Mouse (Mus musculus) layer of hippocampus, adult 18-20 months (tissue): ENCODE results near the gene Olfr959. TPM values are rescaled to one million over a fixed set of nuclear protein-coding genes. Genes with fewer than 3 reads are reported as not detected.

Source experiments
- DNase-seq, 2 experiments: peaks; one replicate each; pipeline ENCODE4 v3.0.0; 2022; ENCODE audit warnings: low spot score in 2 of 2
- long read RNA-seq: library from polyadenylated mRNA; stranded (forward); transcript quantifications from one replicate; pipeline ENCODE4 v2.0.0, GENCODE M21; 2021
- total RNA-seq, 2 experiments: library from RNA; stranded (reverse); gene quantifications; 2 replicates each; pipeline ENCODE4 v1.2.3; 2021

The Olfr959 gene
- total RNA-seq, result not detected
- long read RNA-seq, result 0 reads

GRCm38 (mm10) chr9:39575469-39575868 lies at the start of gene Olfr959:
Gene Olfr959, minus strand, starts transcription at chr9:39575569.
- no peak for DNase-seq

- no peak for DNase-seq
Observed at GRCm38 (mm10) chr9:39624711-39625110, 49.3 kb upstream of the Olfr959 start.

- no peak for DNase-seq
Observed at GRCm38 (mm10) chr9:39623783-39624182, 48.4 kb upstream of the Olfr959 start.

GRCm38 (mm10) chr9:39621073-39621472 lies 45.7 kb upstream of the Olfr959 start, which contains the start of gene Olfr960:
Gene Olfr960, plus strand, starts transcription at chr9:39621373.
- DNase-seq, result no peak

DNA sequence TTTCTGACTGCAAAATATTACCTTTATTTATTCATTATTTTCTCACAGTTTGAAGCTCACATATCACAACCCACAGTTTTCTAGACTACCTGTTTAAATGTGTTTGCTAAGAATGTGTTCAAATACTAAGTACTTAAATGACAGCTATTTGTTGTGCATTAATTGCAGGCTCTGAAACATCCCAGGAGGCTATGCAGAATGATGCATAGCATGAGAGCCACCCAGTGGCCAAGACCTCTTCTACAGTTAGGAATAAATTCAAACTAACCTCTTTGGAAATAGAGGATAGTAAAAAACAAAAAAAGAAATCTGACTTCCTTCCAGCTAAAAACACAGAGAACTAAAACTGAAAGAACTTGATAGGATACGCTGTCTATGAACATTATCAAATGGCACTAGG lies 36.6 kb upstream of the Olfr959 start:
- DNase-seq, result peak; percentile 16 to 72

DNA sequence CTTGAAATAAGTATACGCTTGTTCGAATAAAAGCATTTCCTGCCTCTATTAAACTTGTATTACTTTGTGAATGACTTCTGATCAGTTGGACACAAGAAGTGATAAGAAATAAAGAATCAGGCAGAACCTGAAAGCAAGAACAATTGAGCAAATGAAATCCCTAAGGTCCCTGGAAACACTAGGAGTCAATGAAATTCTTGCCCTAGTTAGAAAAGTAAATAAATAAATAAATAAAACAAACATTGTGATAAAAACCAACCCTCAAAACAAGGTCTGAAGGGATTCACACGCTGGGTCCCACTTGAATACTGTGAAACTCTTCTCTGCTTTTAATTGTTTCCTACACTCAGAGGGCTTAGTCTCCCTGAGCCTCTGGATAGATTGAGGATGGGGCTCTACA lies 35.0 kb upstream of the Olfr959 start, which contains the start of gene Olfr148:
Gene Olfr148, plus strand, starts transcription at position 301 of the 400 bp plus-strand sequence.
- no peak for DNase-seq

GRCm38 (mm10) chr9:39608497-39608896 lies 33.1 kb upstream of the Olfr959 start:
- no peak for DNase-seq

DNA sequence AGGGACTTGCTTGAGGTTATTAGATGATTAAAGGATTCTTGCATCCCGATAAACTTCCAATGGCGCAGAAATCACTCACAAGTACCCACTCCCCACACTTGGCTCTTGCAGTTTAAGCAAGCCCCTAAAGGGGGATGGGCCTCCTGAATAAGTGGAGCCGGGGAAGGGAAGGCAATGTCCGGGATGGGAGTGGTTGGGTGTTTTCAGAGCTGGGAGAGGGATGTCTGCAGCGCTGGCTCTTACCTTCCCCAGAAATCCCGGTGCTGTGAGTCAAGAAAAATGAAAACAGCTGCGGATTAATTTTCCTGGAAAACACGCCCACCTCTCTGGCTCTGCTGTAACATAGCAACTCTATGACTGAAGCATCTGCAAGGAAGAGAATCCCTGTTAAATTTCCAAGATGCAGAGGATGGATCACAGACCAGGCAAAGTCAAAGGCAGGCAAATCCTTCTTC lies 28.7 kb upstream of the Olfr959 start, which contains the start of gene AW551984:
Gene AW551984, minus strand, starts transcription at position 405 of the 455 bp plus-strand sequence.
- DNase-seq, result peak; percentile 5 to 11

- DNase-seq, result peak in 1 of 2 experiments; percentile 2
Observed at GRCm38 (mm10) chr9:39603333-39603845, 28.0 kb upstream of the Olfr959 start.

GRCm38 (mm10) chr9:39602536-39603332 lies 27.4 kb upstream of the Olfr959 start:
- DNase-seq, result peak; percentile 22 to 59

- DNase-seq, result no peak
Observed at GRCm38 (mm10) chr9:39577050-39577449, 1.7 kb upstream of the Olfr959 start.

GRCm38 (mm10) chr9:39558349-39558647 lies 17.1 kb downstream of the Olfr959 start:
- DNase-seq, result no peak

DNA sequence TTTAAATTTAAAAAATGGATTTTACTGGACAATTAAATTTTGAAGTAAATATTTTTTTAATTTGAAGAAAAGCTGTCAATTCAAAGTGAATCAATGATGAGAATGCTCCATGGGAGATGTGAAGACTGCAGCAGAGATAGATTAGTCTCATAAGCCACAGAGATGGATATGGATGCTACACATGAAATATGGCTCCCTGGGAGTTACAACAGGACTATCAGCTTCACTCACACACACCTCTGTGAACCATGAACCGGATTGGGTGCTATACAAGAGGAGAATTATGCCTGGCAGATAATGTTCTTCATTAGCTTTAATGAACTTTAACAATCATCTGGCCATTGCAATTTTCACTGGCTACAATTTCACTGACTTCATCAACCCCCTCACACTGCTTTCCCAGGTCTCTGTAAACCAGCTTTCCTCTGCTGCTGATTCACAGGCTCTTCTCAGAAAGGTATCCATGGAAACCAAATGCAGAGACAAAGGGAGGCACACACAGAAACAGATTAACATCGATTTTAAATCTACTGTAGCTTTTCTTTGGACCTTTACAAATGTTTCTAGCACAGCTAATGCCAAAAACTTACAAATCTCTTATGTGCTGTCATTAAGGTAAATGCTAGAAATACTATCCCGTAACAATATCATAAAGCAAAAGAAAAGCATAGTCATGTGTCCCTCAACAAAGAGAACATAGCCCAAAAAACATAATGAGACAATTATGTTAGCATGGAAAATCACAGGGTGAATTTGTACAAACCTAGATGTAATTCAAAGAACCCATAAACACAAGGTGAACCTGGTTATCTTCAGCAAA lies 17.6 kb downstream of the Olfr959 start:
- DNase-seq, result peak; percentile 23 to 71

- DNase-seq, result peak in 1 of 2 experiments; percentile 52
Observed at GRCm38 (mm10) chr9:39553946-39554345, 21.4 kb downstream of the Olfr959 start, which contains the start of gene Olfr958. Gene Olfr958, minus strand, starts transcription at chr9:39554054.

- DNase-seq, result peak in 1 of 2 experiments; percentile 48
Observed at GRCm38 (mm10) chr9:39550806-39551205, 24.6 kb downstream of the Olfr959 start.

GRCm38 (mm10) chr9:39523616-39524285 lies 51.6 kb downstream of the Olfr959 start:
- no peak for DNase-seq

Other genes starting within 250 kb of the Olfr959 start
- gene Olfr948, start 249.5 kb downstream of the Olfr959 start, total RNA-seq, result not detected
- not detected for gene Olfr951, start 188.2 kb downstream of the Olfr959 start, total RNA-seq
- not detected for gene Olfr952, start 148.4 kb downstream of the Olfr959 start, total RNA-seq
- not detected for gene Olfr954, start 118.9 kb downstream of the Olfr959 start, total RNA-seq
- gene Olfr955, start 103.6 kb downstream of the Olfr959 start, total RNA-seq, result not detected
- not detected for gene Olfr44, start 81.6 kb downstream of the Olfr959 start, total RNA-seq
- gene Olfr957, start 59.8 kb downstream of the Olfr959 start, total RNA-seq, result not detected
- gene Olfr958, start 21.5 kb downstream of the Olfr959 start, total RNA-seq, result not detected
- gene AW551984, start 28.8 kb upstream of the Olfr959 start, total RNA-seq, result 1 to 10 TPM; 4.5 to 5.5 TPM
- gene Olfr148, start 35.1 kb upstream of the Olfr959 start, total RNA-seq, result not detected
- not detected for gene Olfr960, start 45.8 kb upstream of the Olfr959 start, total RNA-seq
- not detected for gene Olfr961, start 69.5 kb upstream of the Olfr959 start, total RNA-seq
- not detected for gene Olfr963, start 91.6 kb upstream of the Olfr959 start, total RNA-seq
- not detected for gene Olfr149, start 131.5 kb upstream of the Olfr959 start, total RNA-seq
- not detected for gene Olfr965, start 135.8 kb upstream of the Olfr959 start, total RNA-seq
- gene Olfr150, start 155.4 kb upstream of the Olfr959 start, total RNA-seq, result not detected
- gene Olfr967, start 170.7 kb upstream of the Olfr959 start, total RNA-seq, result not detected
- not detected for gene Olfr968, start 207.7 kb upstream of the Olfr959 start, total RNA-seq
- gene Olfr969, start 215.4 kb upstream of the Olfr959 start, total RNA-seq, result not detected
- gene Olfr970, start 233.3 kb upstream of the Olfr959 start, total RNA-seq, result not detected